Mouse (Mus musculus): Measurements from ENCODE around the gene Notch2.
A peak's percentile ranks its signal among the peaks of the same experiment; 100 is the strongest.

Notch2 gene

GRCm38 (mm10) chr3:98013401-98014281, at the start of gene Notch2:
Notch2 (plus strand) TSS chr3:98013527.
- DNase-seq (ENCODE audit: low spot score), result peak; percentile 90

- DNase-seq (ENCODE audit: low spot score), result peak; percentile 34
Measured at GRCm38 (mm10) chr3:97964878-97965353, 48.4 kb upstream of the Notch2 start.

- no peak for DNase-seq (ENCODE audit: low spot score)
Measured at GRCm38 (mm10) chr3:97967627-97968026, 45.7 kb upstream of the Notch2 start.

DNA sequence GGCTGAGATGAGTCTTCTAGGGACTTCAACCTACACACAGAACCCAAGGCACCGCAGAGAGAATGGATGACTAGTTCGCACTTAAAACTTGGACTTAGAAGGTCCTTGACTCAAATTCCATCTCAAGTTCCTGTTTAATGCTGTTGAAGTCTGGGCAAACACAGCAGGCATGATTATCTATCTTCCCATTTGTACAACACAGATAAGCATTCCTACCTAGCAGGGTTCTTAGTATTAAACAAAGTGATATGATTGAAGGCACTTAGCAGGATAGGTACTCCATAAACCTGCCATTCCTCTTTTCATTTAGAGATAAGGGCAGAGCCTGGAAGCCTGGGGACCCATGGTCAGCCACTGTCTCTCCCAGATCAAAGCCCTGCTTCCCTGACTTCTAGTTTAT, 45.1 kb upstream of the Notch2 start:
- no peak for DNase-seq (ENCODE audit: low spot score)

DNA sequence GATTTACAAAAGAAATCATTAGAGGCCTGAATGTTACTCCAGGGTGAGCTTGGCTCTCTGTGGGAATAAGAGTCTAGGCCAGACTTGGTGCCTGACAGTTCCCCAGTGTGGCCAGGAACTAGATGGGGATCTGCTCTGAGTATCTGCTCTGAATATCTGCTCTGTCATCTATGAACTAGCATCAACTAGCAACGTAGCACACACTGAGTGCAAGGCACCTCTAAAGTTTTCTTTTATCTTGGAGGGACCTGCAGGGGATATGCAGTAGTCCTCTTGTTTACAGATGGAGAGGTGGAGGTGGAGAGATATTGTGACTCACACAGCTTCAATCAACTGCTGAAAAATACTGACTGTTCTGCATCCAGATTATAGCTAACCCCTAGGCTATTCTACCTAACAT, 44.3 kb upstream of the Notch2 start:
- no peak for DNase-seq (ENCODE audit: low spot score)

- no peak for DNase-seq (ENCODE audit: low spot score)
Measured at GRCm38 (mm10) chr3:97971117-97971516, 42.2 kb upstream of the Notch2 start.

DNA sequence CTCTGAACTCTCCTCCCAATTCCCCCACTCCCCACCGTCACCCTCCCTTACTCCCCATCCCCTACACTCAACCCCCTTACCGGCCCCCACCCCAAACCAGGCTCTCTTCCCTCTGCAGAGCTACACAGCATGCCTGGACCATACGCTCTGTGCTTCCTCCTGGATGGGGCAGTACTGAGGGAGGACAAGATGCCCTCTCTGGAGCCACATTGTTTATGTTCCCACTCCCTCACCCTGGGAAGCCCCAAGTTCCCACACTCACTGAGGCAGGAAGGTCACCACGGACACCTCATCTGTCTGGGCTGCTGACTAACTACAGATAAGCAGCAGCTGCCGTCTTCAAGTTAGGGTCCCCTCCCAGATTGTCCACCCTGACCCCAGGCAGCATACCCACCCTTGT, 41.1 kb upstream of the Notch2 start:
- DNase-seq (ENCODE audit: low spot score), result no peak

DNA sequence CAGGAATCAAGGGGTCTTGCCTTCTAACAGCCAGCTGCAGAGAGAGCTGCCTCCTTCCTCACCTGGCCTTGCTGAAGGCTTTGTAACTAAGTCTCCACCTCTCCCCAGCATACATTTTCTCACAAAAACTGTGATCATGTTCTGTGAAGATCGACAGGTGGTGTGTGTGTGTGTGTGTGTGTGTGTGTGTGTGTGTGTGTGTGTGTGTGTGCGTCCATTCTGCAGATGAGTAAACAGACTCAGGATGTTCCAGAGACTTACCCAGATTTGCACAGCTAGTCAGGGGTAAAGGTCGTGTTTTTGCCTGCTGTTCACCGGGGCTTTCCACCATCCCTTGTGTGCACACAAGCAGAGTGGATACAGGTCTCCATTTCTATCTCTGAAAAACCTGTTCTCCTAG, 40.6 kb upstream of the Notch2 start:
- DNase-seq (ENCODE audit: low spot score), result no peak

DNA sequence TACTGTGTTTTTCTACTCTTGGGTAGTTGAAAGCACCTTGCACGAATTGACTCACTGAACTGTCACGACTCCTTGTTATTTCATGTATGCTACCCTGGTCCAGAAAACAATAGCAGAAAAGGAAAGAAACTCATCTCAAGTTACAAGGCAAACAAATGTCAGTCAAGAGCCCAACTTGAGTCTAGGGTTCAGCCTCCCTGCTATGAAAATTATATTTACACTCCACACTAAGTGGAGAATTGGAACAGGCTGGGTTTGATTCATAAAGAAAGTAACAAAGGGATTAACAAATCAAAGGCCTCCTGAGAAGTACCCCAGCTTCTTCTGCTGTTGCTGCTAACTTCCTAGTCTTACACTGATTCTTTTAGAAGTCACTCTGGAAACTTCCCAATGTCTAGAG, 40.0 kb upstream of the Notch2 start:
- no peak for DNase-seq (ENCODE audit: low spot score)

GRCm38 (mm10) chr3:97974197-97974770, 39.0 kb upstream of the Notch2 start:
- DNase-seq (ENCODE audit: low spot score), result no peak

DNA sequence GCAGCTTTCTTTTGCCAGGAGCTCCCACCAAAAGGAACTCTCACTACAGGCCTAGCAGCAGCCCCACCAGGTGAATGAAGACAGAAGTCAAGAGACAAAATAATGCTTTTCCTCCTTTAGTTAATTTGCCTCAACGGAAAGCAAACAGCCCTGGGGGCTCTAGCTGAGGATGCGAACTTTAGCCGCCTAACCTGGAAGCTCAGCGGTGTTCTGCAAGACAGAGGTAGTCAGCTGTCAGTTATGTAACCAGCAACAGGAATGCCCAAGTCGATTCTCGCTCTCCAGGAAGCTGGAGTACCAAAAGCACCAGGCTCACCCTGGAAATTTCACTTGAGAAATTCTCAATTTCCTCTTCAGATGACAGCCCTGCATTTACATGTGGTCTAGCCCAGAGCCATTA, 36.6 kb upstream of the Notch2 start:
- DNase-seq (ENCODE audit: low spot score), result no peak

DNA sequence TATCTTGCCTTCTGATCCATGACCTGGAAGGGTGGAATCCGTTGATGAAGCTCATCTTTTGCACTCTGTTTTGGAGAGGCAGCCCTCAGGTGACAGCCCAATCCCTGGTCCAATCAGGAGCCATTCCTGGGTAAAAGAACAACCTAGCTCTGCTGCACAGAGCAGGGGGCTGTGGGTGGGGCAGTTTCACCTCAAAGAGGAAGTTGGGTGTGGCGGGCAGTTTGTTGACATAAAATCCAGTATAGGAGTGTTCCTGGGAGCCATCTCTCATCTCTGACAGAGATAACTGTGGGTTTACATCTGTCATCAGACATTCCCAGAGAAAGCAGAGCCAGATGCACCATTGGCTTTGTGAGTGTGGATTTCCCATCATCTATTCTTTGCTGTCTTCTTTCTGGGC, 34.6 kb upstream of the Notch2 start:
- no peak for DNase-seq (ENCODE audit: low spot score)

- DNase-seq (ENCODE audit: low spot score), result no peak
Measured at GRCm38 (mm10) chr3:97980683-97981327, 32.5 kb upstream of the Notch2 start.

- no peak for DNase-seq (ENCODE audit: low spot score)
Measured at GRCm38 (mm10) chr3:97981376-97981906, 31.9 kb upstream of the Notch2 start.

DNA sequence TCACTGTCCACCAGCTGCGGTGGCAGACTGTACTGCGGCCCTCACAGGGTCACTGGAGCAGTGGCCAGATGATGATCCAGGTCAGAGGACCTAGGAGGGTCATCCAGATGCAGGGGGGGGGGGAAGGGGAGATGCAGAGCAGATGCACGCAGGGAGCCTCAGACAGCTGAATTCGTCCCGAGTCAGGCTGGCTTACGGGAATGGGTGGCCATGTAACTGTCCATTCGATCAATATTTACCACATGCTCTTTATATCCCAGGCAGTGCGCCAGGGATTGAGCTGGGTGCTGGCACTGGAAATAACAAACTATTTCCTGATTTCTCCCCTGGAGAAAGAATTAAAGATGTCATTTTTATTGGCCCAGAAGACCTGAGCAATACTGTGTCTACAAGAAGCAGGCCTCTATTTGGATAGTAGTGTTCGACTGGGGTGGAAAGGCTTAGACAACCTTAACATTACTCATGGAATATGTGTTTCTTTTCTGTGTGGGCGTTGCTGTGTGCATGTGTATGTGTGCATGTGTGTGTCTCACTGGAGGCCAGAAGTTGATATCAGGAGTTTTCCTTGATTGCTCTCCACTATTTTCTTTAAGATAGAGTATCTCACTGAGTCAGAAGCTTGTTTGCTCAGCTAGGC, 28.3 kb upstream of the Notch2 start:
- no peak for DNase-seq (ENCODE audit: low spot score)

DNA sequence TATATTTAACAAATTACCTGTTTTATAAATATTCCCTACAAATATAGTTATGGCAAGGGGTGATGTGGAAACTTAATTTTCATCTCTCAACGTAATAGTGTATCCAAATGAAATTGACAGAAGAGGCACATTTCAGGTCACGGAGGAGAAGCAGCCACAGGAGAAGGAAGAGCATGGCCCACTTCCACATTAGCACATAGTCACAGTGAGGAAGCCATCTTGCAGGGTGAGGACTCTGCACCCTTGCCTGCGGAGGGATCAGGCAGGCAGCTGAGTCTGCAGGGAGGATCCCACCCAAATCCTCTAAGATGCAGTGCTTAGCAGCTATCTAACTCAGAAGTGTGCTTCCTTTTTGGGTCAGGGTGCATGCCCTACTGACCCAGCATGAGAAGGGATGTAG, 27.6 kb upstream of the Notch2 start:
- no peak for DNase-seq (ENCODE audit: low spot score)

- no peak for DNase-seq (ENCODE audit: low spot score)
Measured at GRCm38 (mm10) chr3:97987153-97987552, 26.2 kb upstream of the Notch2 start.

GRCm38 (mm10) chr3:97988756-97989155, 24.6 kb upstream of the Notch2 start:
- DNase-seq (ENCODE audit: low spot score), result no peak

DNA sequence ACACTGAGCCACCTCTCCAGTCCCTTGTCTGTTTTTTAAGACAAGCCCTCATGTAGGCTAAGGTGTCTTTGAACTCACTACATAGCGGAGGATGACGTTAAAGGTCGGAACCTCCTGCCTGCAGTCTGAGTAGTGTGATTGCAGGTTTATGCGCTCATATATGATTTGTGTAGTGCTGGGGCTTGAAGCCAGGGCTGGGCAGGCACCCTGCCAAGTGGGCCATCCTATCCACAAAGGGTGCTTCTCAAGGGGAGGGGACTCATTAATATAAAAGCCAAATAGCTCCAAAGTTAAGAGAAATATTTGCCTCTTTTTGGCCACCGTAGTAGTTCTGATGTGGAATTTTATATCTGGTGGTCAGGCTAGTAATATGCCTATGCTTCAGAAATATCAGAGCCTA, 22.8 kb upstream of the Notch2 start:
- no peak for DNase-seq (ENCODE audit: low spot score)

DNA sequence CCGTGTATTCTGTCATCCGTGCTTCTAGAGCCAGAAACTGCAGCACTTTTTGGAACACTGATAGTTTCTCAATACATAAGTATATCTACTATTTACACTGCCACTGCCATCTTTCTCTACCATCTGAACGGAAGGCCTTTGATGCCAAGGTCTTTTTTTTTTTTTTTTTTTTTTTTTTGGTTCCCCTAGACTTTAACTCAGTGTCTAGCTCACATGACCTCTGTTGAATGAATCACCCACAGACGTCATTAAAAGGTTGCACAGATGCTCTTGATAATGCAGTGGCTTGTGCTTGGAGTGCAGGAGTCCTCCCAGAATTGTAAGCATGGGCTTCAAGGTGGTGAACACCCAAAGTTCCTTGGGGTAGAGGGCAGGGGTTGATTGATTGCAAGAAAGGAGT, 21.0 kb upstream of the Notch2 start:
- DNase-seq (ENCODE audit: low spot score), result no peak

DNA sequence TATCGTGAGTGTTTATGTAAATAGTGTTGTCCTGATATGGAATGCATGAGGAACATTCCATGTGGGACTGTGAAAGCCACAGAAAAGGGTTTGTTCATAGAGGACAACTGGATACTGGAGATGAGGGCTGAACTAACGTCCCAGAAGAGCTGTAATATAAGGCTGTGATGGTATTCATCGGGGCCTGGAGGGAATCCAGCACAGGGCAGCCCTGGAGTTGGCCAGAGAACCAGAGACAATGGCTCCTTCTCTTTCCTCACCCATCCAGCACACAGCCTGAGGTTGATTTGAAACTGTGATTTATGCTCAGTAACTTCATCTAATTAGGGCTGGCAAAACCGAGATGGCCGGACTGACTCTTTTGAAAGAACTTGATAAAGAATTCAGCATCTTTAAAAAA, 20.1 kb upstream of the Notch2 start:
- DNase-seq (ENCODE audit: low spot score), result no peak

DNA sequence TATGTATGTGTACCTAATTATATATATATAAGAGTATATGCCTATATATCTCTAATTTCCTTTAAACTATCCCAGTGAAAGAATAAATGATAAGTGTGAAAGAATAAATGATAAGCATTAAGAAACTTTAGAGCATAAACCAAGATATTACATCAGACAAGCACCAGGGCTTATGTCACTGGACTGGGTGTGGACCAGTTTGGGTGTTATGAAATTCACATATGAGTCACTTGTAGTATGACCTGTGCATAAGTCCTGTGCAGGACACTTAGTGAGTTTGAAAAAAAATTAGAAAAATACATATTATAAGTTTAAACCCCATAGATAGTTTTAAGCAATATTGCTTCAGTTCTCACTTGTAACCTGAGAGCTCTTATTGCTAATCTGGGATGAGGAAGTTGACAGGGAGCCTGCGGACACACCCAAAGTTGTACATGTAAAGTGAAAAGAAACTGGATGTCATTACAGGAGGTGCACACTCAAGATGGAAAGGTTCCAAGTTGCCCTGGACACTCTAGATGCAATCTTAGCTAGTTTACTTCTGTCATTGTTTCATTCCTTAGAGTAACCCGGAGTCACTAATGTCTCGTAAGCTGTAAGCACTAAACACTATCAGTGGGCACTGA, 19.3 kb upstream of the Notch2 start:
- no peak for DNase-seq (ENCODE audit: low spot score)

Data from ovary, adult 18-20 months (tissue).